In the genomic region with DNA sequence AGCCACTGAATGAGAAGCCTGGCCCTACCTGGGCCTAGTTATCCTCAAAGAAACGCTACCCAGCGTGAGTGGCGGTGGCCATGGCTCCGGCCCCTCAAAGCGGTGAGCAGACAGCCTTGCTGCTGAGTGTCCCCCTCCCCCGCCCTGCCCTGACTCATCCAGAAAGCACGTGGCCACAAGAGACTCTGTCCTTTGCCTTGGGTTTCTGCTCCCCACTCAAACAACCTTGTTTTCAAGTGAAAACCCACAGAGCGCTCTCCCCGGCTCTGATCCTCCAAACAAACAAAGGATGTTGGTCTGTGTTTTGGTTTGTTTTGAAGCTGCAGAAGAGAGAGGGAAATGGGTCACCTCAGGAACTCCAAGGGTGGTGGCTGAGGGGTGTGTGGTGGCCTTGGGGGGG, we compare ENCODE assay signal across 8 mouse cellular contexts. TPM values are rescaled to one million over a fixed set of nuclear protein-coding genes. Genes with fewer than 3 reads are reported as not detected.
DNase-seq lines count a peak whose midpoint lies in the region; ATAC-seq and TF ChIP-seq lines count a peak whose summit lies in the region.
"Had no signal": no experiment of that assay in that cellular context is flagged by ENCODE, and none has a peak within 500 bp of the region (broad histone marks: within the 10 kb centered on the region; RNA-seq: fewer than 3 reads in every experiment).

No protein-coding gene starts in this region.

- ATAC-seq in hindbrain, embryonic 16.5 days: no peak

- H3K9me3 ChIP-seq in hindbrain, embryonic 16.5 days (ENCODE audit: control insufficient read depth, low read length): no peaks in the 10 kb centered on the region
- H3K9me3 ChIP-seq: midbrain, embryonic 13.5 days had no signal

- H3K27me3 ChIP-seq in kidney, adult 2 months (replicated peaks; ENCODE audit: control insufficient read depth, insufficient read depth, low read length): no peaks in the 10 kb centered on the region
- no peaks in the 10 kb centered on the region for H3K27me3 ChIP-seq in hindbrain, embryonic 16.5 days (replicated peaks; ENCODE audit: control insufficient read depth, insufficient read depth, low read length)
- H3K27me3 ChIP-seq: midbrain, embryonic 13.5 days had no signal

- H3K4me3 ChIP-seq in kidney, adult 2 months (ENCODE audit: insufficient read depth, low read depth, low read length): no peak overlapping the region
- H3K4me3 ChIP-seq in hindbrain, embryonic 16.5 days (ENCODE audit: low read length): no peak overlapping the region
- H3K4me3 ChIP-seq: midbrain, embryonic 13.5 days had no signal

- TF ChIP-seq POLR2A in kidney, adult 2 months (IDR thresholded peaks at IDR 0.05; ENCODE audit: low read depth, low read length): no peak

- WGBS in kidney, adult 2 months: 74% methylated on average over 9 of the region's 9 CpGs
- WGBS in hindbrain, embryonic 16.5 days: 65% methylated on average over 9 of the region's 9 CpGs

- no peaks in the 10 kb centered on the region for H3K36me3 ChIP-seq in kidney, adult 2 months (ENCODE audit: control insufficient read depth, insufficient read depth, low read length)
- H3K36me3 ChIP-seq in hindbrain, embryonic 16.5 days (ENCODE audit: control insufficient read depth, insufficient read depth, low read length): no peaks in the 10 kb centered on the region
- H3K36me3 ChIP-seq: midbrain, embryonic 13.5 days had no signal

- no peak overlapping the region for H3K27ac ChIP-seq in kidney, adult 2 months (ENCODE audit: insufficient read depth, low read depth, low read length)
- no peak overlapping the region for H3K27ac ChIP-seq in hindbrain, embryonic 16.5 days (ENCODE audit: low read depth, low read length)
- H3K27ac ChIP-seq: midbrain, embryonic 13.5 days had no signal

- H3K4me1 ChIP-seq in kidney, adult 2 months (ENCODE audit: control insufficient read depth, insufficient read depth, low read length): peaks cover under 1% of the 10 kb centered on the region; the same call in 1 of the 2 replicates
- no peaks in the 10 kb centered on the region for H3K4me1 ChIP-seq in hindbrain, embryonic 16.5 days (ENCODE audit: control insufficient read depth, insufficient read depth, low read depth, low read length)

- no peak for TF ChIP-seq CTCF in kidney, adult 2 months (conservative IDR thresholded peaks at IDR 0.05; ENCODE audit: insufficient read depth, insufficient read length, low read depth, low read length)

- no peak overlapping the region for H3K4me2 ChIP-seq in hindbrain, embryonic 16.5 days (ENCODE audit: low read length)
- H3K4me2 ChIP-seq: midbrain, embryonic 13.5 days had no signal

- H3K9ac ChIP-seq in hindbrain, embryonic 16.5 days (ENCODE audit: low read depth, low read length): no peak overlapping the region
- H3K9ac ChIP-seq: midbrain, embryonic 13.5 days had no signal

- peak; percentile 25 to 58 for DNase-seq in kidney, postnatal 4 days
- DNase-seq in kidney, adult 2 months: no peak
- peak; percentile 76 to 84 for DNase-seq in CD8-positive naive resting alpha-beta T cell, adult 2 months (ENCODE audit: low read depth in 2 of 2, low spot score in 2 of 2)
- peak; percentile 91 for DNase-seq in T-cell, adult 2 months (ENCODE audit: low spot score)
- DNase-seq in retina, embryonic 14.5 days (ENCODE audit: low spot score): peak; percentile 25
- DNase-seq in layer of hippocampus, adult 18-20 months (ENCODE audit: low spot score in 2 of 2): no peak

RNA-seq across cellular contexts. Expression of a gene that starts 19.7 kb away (rescaled TPM):
- polyA plus RNA-seq in kidney, adult 2 months (2012; rRNA removed): 259 and 341 TPM in 2 replicates
- 100 to 1,000 TPM; 522 to 543 TPM for total RNA-seq in layer of hippocampus, adult 18-20 months (2021)
- 411 and 440 TPM in 2 replicates for polyA plus RNA-seq in hindbrain, embryonic 16.5 days (2015; fragmentation: Nextera tagmentation; extraction: Ambion mirVana)

RNA-seq across cellular contexts. Expression of a gene that starts 55.2 kb away (rescaled TPM):
- polyA plus RNA-seq in kidney, adult 2 months (2012; rRNA removed): 219 and 245 TPM in 2 replicates
- 10 to 100 TPM; 64.4 to 66.8 TPM for total RNA-seq in layer of hippocampus, adult 18-20 months (2021)
- polyA plus RNA-seq in hindbrain, embryonic 16.5 days (2015; fragmentation: Nextera tagmentation; extraction: Ambion mirVana): 136 and 145 TPM in 2 replicates

RNA-seq across cellular contexts. Expression of a gene that starts 58.2 kb away (rescaled TPM):
- 2.1 and 13.2 TPM in 2 replicates for polyA plus RNA-seq in kidney, adult 2 months (2012; rRNA removed)
- 1 to 10 TPM; 2.6 to 3.1 TPM for total RNA-seq in layer of hippocampus, adult 18-20 months (2021)
- polyA plus RNA-seq in hindbrain, embryonic 16.5 days (2015; fragmentation: Nextera tagmentation; extraction: Ambion mirVana): 1.2 and 3.1 TPM in 2 replicates

Comparison
In these comparisons a context has a peak if more than half of its experiments do, and no peak if none do; other contexts are left out.
1. DNase-seq: peak in kidney, postnatal 4 days (2 of 2), CD8-positive naive resting alpha-beta T cell, adult 2 months (2 of 2), T-cell, adult 2 months (single experiment) and retina, embryonic 14.5 days (single experiment); none in kidney, adult 2 months (single experiment) and layer of hippocampus, adult 18-20 months (0 of 2).